Mouse (Mus musculus): ENCODE results near the gene Dhrs1. TPM values are rescaled to one million over a fixed set of nuclear protein-coding genes. Genes with fewer than 3 reads are reported as not detected.

The Dhrs1 gene
- polyA plus RNA-seq, 1 experiment from 2014 or later = 60.3 TPM

- no peak overlapping the region for H3K4me3 ChIP-seq (ENCODE audit: low read depth, low read length)
- H3K36me3 ChIP-seq (ENCODE audit: control insufficient read depth, insufficient read depth, low read length) = no peaks in the 10 kb centered on the region
- no peak overlapping the region for H3K4me2 ChIP-seq
- H3K27ac ChIP-seq (ENCODE audit: low read depth, low read length) = no peak overlapping the region
- H3K9ac ChIP-seq (ENCODE audit: low read depth, low read length) = no peak overlapping the region
- 62% methylated on average over 10 of the region's 10 CpGs for WGBS (ENCODE audit: insufficient replicate concordance)
- no peak for ATAC-seq (replicated peaks; ENCODE audit: insufficient number of reproducible peaks, low FRiP score, low TSS enrichment)
- H3K4me1 ChIP-seq (ENCODE audit: control insufficient read depth, insufficient read depth, low read length) = no peaks in the 10 kb centered on the region
- no peaks in the 10 kb centered on the region for H3K9me3 ChIP-seq (replicated peaks; ENCODE audit: control insufficient read depth, low read length)
- no peaks in the 10 kb centered on the region; the same call in 1 of the 2 replicates for H3K27me3 ChIP-seq (ENCODE audit: control insufficient read depth, insufficient read depth, low read length)
These were observed 11.6 kb downstream of the Dhrs1 start for GRCm38 (mm10) chr14:55733889-55734288.

- Histone ChIP-seq H3K36me3 (ENCODE audit: control insufficient read depth, insufficient read depth, low read length) (no peaks in the 10 kb centered on the region), H3K4me2 (no peak overlapping the region), H3K4me3 (ENCODE audit: low read depth, low read length) (no peak overlapping the region), H3K9me3 (replicated peaks; ENCODE audit: control insufficient read depth, low read length) (no peaks in the 10 kb centered on the region), H3K4me1 (ENCODE audit: control insufficient read depth, insufficient read depth, low read length) (no peaks in the 10 kb centered on the region), H3K27ac (ENCODE audit: low read depth, low read length) (no peak overlapping the region), H3K9ac (ENCODE audit: low read depth, low read length) (no peak overlapping the region), H3K27me3 (ENCODE audit: control insufficient read depth, insufficient read depth, low read length) (no peaks in the 10 kb centered on the region; the same call in 1 of the 2 replicates)
- ATAC-seq (replicated peaks; ENCODE audit: insufficient number of reproducible peaks, low FRiP score, low TSS enrichment) = no peak
- 72% methylated on average over 7 of the region's 7 CpGs for WGBS (ENCODE audit: insufficient replicate concordance)
These were observed 14.9 kb downstream of the Dhrs1 start for GRCm38 (mm10) chr14:55730531-55731032.

GRCm38 (mm10) chr14:55730116-55730515 is 15.4 kb downstream of the Dhrs1 start:
- 70% methylated on average over 7 of the region's 7 CpGs for WGBS (ENCODE audit: insufficient replicate concordance)
- H3K9ac ChIP-seq (ENCODE audit: low read depth, low read length) = no peak overlapping the region
- ATAC-seq (replicated peaks; ENCODE audit: insufficient number of reproducible peaks, low FRiP score, low TSS enrichment) = no peak

GRCm38 (mm10) chr14:55727889-55728685 is 17.4 kb downstream of the Dhrs1 start:
- WGBS (ENCODE audit: insufficient replicate concordance) = 62% methylated on average over 8 of the region's 8 CpGs
- H3K4me3 ChIP-seq (ENCODE audit: low read depth, low read length) = no peak overlapping the region

More at GRCm38 (mm10) chr14:55730116-55730515, 15.4 kb downstream of the Dhrs1 start:
- no peak overlapping the region for H3K4me2 ChIP-seq
- no peak overlapping the region for H3K27ac ChIP-seq (ENCODE audit: low read depth, low read length)
- no peaks in the 10 kb centered on the region for H3K4me1 ChIP-seq (ENCODE audit: control insufficient read depth, insufficient read depth, low read length)
- H3K36me3 ChIP-seq (ENCODE audit: control insufficient read depth, insufficient read depth, low read length) = no peaks in the 10 kb centered on the region
- no peak overlapping the region for H3K4me3 ChIP-seq (ENCODE audit: low read depth, low read length)
- H3K9me3 ChIP-seq (replicated peaks; ENCODE audit: control insufficient read depth, low read length) = no peaks in the 10 kb centered on the region
- no peaks in the 10 kb centered on the region; the same call in 1 of the 2 replicates for H3K27me3 ChIP-seq (ENCODE audit: control insufficient read depth, insufficient read depth, low read length)

GRCm38 (mm10) chr14:55726261-55726660 is 19.2 kb downstream of the Dhrs1 start:
- H3K4me3 ChIP-seq (ENCODE audit: low read depth, low read length) = no peak overlapping the region
- H3K9me3 ChIP-seq (replicated peaks; ENCODE audit: control insufficient read depth, low read length) = no peaks in the 10 kb centered on the region
- H3K9ac ChIP-seq (ENCODE audit: low read depth, low read length) = no peak overlapping the region
- no peaks in the 10 kb centered on the region; the same call in 1 of the 2 replicates for H3K27me3 ChIP-seq (ENCODE audit: control insufficient read depth, insufficient read depth, low read length)
- no peak for ATAC-seq (replicated peaks; ENCODE audit: insufficient number of reproducible peaks, low FRiP score, low TSS enrichment)
- H3K4me1 ChIP-seq (ENCODE audit: control insufficient read depth, insufficient read depth, low read length) = no peaks in the 10 kb centered on the region
- no peak overlapping the region for H3K27ac ChIP-seq (ENCODE audit: low read depth, low read length)
- no peak overlapping the region for H3K4me2 ChIP-seq
- no peaks in the 10 kb centered on the region for H3K36me3 ChIP-seq (ENCODE audit: control insufficient read depth, insufficient read depth, low read length)

More at GRCm38 (mm10) chr14:55727889-55728685, 17.4 kb downstream of the Dhrs1 start:
- H3K4me1 ChIP-seq (ENCODE audit: control insufficient read depth, insufficient read depth, low read length) = no peaks in the 10 kb centered on the region
- no peak overlapping the region for H3K27ac ChIP-seq (ENCODE audit: low read depth, low read length)
- no peaks in the 10 kb centered on the region; the same call in 1 of the 2 replicates for H3K27me3 ChIP-seq (ENCODE audit: control insufficient read depth, insufficient read depth, low read length)
- H3K9ac ChIP-seq (ENCODE audit: low read depth, low read length) = no peak overlapping the region
- H3K36me3 ChIP-seq (ENCODE audit: control insufficient read depth, insufficient read depth, low read length) = no peaks in the 10 kb centered on the region
- no peak overlapping the region for H3K4me2 ChIP-seq
- H3K9me3 ChIP-seq (replicated peaks; ENCODE audit: control insufficient read depth, low read length) = no peaks in the 10 kb centered on the region
- no peak for ATAC-seq (replicated peaks; ENCODE audit: insufficient number of reproducible peaks, low FRiP score, low TSS enrichment)

GRCm38 (mm10) chr14:55724411-55724871 is 21.0 kb downstream of the Dhrs1 start:
- 0 out of 2 replicates have a peak, but pooled peaks cover 4% of the 10 kb centered on the region for H3K36me3 ChIP-seq (ENCODE audit: control insufficient read depth, insufficient read depth, low read length)
- no peak overlapping the region for H3K9ac ChIP-seq (ENCODE audit: low read depth, low read length)
- no peaks in the 10 kb centered on the region for H3K27me3 ChIP-seq (ENCODE audit: control insufficient read depth, insufficient read depth, low read length)
- no peak for ATAC-seq (replicated peaks; ENCODE audit: insufficient number of reproducible peaks, low FRiP score, low TSS enrichment)
- no peak overlapping the region for H3K4me3 ChIP-seq (ENCODE audit: low read depth, low read length)
- H3K9me3 ChIP-seq (replicated peaks; ENCODE audit: control insufficient read depth, low read length) = no peaks in the 10 kb centered on the region
- 45% methylated on average over 8 of the region's 8 CpGs for WGBS (ENCODE audit: insufficient replicate concordance)
- no peak overlapping the region for H3K27ac ChIP-seq (ENCODE audit: low read depth, low read length)
- no peak overlapping the region for H3K4me2 ChIP-seq
- H3K4me1 ChIP-seq (ENCODE audit: control insufficient read depth, insufficient read depth, low read length) = no peaks in the 10 kb centered on the region

- no peaks in the 10 kb centered on the region for H3K4me1 ChIP-seq (ENCODE audit: control insufficient read depth, insufficient read depth, low read length)
- no peaks in the 10 kb centered on the region for H3K27me3 ChIP-seq (ENCODE audit: control insufficient read depth, insufficient read depth, low read length)
- H3K4me3 ChIP-seq (ENCODE audit: low read depth, low read length) = no peak overlapping the region
- no peaks in the 10 kb centered on the region for H3K9me3 ChIP-seq (replicated peaks; ENCODE audit: control insufficient read depth, low read length)
- H3K9ac ChIP-seq (ENCODE audit: low read depth, low read length) = no peak overlapping the region
- 0 out of 2 replicates have a peak, but pooled peaks cover 4% of the 10 kb centered on the region for H3K36me3 ChIP-seq (ENCODE audit: control insufficient read depth, insufficient read depth, low read length)
- no peak overlapping the region for H3K27ac ChIP-seq (ENCODE audit: low read depth, low read length)
- WGBS (ENCODE audit: insufficient replicate concordance) = 91% methylated on average over 7 of the region's 7 CpGs
- H3K4me2 ChIP-seq = no peak overlapping the region
- ATAC-seq (replicated peaks; ENCODE audit: insufficient number of reproducible peaks, low FRiP score, low TSS enrichment) = no peak
These were observed 22.1 kb downstream of the Dhrs1 start for GRCm38 (mm10) chr14:55723433-55723832.

GRCm38 (mm10) chr14:55722438-55722945 is 23.0 kb downstream of the Dhrs1 start:
- no peaks in the 10 kb centered on the region for H3K27me3 ChIP-seq (ENCODE audit: control insufficient read depth, insufficient read depth, low read length)
- ATAC-seq (replicated peaks; ENCODE audit: insufficient number of reproducible peaks, low FRiP score, low TSS enrichment) = no peak
- H3K4me1 ChIP-seq (ENCODE audit: control insufficient read depth, insufficient read depth, low read length) = no peaks in the 10 kb centered on the region
- H3K4me2 ChIP-seq = peak overlapping the region; percentile 65
- H3K9me3 ChIP-seq (replicated peaks; ENCODE audit: control insufficient read depth, low read length) = no peaks in the 10 kb centered on the region
- H3K4me3 ChIP-seq (ENCODE audit: low read depth, low read length) = peak overlapping the region; percentile 77
- WGBS (ENCODE audit: insufficient replicate concordance) = 45% methylated on average over 8 of the region's 8 CpGs
- H3K9ac ChIP-seq (ENCODE audit: low read depth, low read length) = peak overlapping the region; percentile 81
- peaks cover 7% of the 10 kb centered on the region; the same call in 1 of the 2 replicates for H3K36me3 ChIP-seq (ENCODE audit: control insufficient read depth, insufficient read depth, low read length)
- no peak overlapping the region for H3K27ac ChIP-seq (ENCODE audit: low read depth, low read length)

All from heart, embryonic 11.5 days (tissue).